Mouse (Mus musculus) lung, postnatal 4 days (tissue): Measurements from ENCODE around the gene Haus8.
A peak's percentile ranks its signal among the peaks of the same experiment; 100 is the strongest.
"Not testable (repeated sequence)": the region's sequence is repeated elsewhere in the genome, so short reads cannot be mapped to it uniquely, and the experiment has no call there.

Experiments
- DNase-seq, 2 experiments: peaks; one replicate each; pipeline ENCODE4 v3.0.0; 2021

Gene Haus8

GRCm38 (mm10) chr8:71282621-71283020, 9.9 kb upstream of the Haus8 start:
- peak; percentile 41 to 70 for DNase-seq

- DNase-seq: not testable (repeated sequence)
These were observed 9.0 kb upstream of the Haus8 start for GRCm38 (mm10) chr8:71281731-71282130.

GRCm38 (mm10) chr8:71279409-71279808, 6.7 kb upstream of the Haus8 start:
- DNase-seq: not testable (repeated sequence)

- DNase-seq: no peak
These were observed 3.4 kb upstream of the Haus8 start for GRCm38 (mm10) chr8:71276166-71276565.

- DNase-seq: no peak
These were observed 1.7 kb upstream of the Haus8 start for GRCm38 (mm10) chr8:71274478-71274877.

- DNase-seq: peak; percentile 73 to 74
These were observed 397 bp upstream of the Haus8 start for GRCm38 (mm10) chr8:71273151-71273510.

GRCm38 (mm10) chr8:71271630-71272029, 1.1 kb downstream of the Haus8 start:
- no peak for DNase-seq

- peak in 1 of 2 experiments; percentile 8 for DNase-seq
These were observed 4.4 kb downstream of the Haus8 start for GRCm38 (mm10) chr8:71268286-71268685.

GRCm38 (mm10) chr8:71267690-71268089, 5.0 kb downstream of the Haus8 start:
- peak in 1 of 2 experiments; percentile 14 for DNase-seq

GRCm38 (mm10) chr8:71261234-71261633, 11.5 kb downstream of the Haus8 start:
- peak in 1 of 2 experiments; percentile 30 for DNase-seq

- DNase-seq: peak; percentile 61 to 62
These were observed 16.0 kb downstream of the Haus8 start for GRCm38 (mm10) chr8:71256545-71257232.

- DNase-seq: no peak
These were observed 24.5 kb downstream of the Haus8 start for GRCm38 (mm10) chr8:71248203-71248602.

GRCm38 (mm10) chr8:71242757-71243156, 30.0 kb downstream of the Haus8 start:
- no peak for DNase-seq

GRCm38 (mm10) chr8:71224560-71224959, 48.2 kb downstream of the Haus8 start:
- peak in 1 of 2 experiments; percentile 18 for DNase-seq

GRCm38 (mm10) chr8:71214266-71214665, 58.5 kb downstream of the Haus8 start:
- DNase-seq: not testable (repeated sequence)

GRCm38 (mm10) chr8:71205541-71205967, 67.2 kb downstream of the Haus8 start:
- peak in 1 of 2 experiments; percentile 18 for DNase-seq
